ENCODE assay signal across 9 mouse cellular contexts in the genomic region with DNA sequence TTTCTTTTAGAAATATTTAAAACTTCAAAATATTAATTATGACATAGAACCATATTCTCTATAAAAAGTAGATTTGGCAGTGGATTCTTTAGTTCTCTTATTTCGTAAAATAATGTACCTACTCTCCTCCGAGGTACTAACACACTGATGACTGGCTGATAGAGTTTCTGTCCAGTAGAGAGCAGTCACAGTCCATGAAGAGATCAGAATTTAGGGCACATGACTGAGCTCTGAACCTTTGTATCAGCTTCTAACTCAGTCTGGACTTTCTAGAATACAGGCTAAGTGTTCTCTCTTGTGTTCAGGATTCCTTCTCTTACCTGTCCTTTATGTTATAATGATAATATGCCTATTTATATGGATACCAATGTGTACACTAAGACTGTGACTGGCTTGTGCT.
DNase-seq lines count a peak whose midpoint lies in the region; ATAC-seq lines count a peak whose summit lies in the region.
"Had no signal": no experiment of that assay in that cellular context is flagged by ENCODE, and none has a peak within 500 bp of the region (broad histone marks: within the 10 kb centered on the region; RNA-seq: fewer than 3 reads in every experiment).

No protein-coding gene starts in this region.

- H3K4me3 ChIP-seq in limb, embryonic 13.5 days = no peak overlapping the region
- H3K4me3 ChIP-seq in limb, embryonic 10.5 days = no peak overlapping the region
- no peak overlapping the region for H3K4me3 ChIP-seq in embryonic facial prominence, embryonic 14.5 days (ENCODE audit: low read depth, low read length)
- H3K4me3 ChIP-seq in midbrain, embryonic 15.5 days = no peak overlapping the region
- H3K4me3 ChIP-seq: neural tube, embryonic 12.5 days had no signal

- 74% methylated on average over 2 of the region's 2 CpGs for WGBS in limb, embryonic 13.5 days
- 82% methylated on average over 2 of the region's 2 CpGs for WGBS in limb, embryonic 10.5 days
- WGBS in embryonic facial prominence, embryonic 14.5 days = 57% methylated on average over 2 of the region's 2 CpGs
- 74% methylated on average over 2 of the region's 2 CpGs for WGBS in midbrain, embryonic 15.5 days

- peak; percentile 64; the same call in 1 of the 2 replicates for ATAC-seq in limb, embryonic 13.5 days (ENCODE audit: low FRiP score, low read depth)
- peak; percentile 72; the same call in 1 of the 2 replicates for ATAC-seq in embryonic facial prominence, embryonic 14.5 days (ENCODE audit: low read depth)
- ATAC-seq in midbrain, embryonic 15.5 days (replicated peaks) = peak; percentile 83; the same call in 1 of the 2 replicates

- no peaks in the 10 kb centered on the region for H3K9me3 ChIP-seq in limb, embryonic 13.5 days
- H3K9me3 ChIP-seq in limb, embryonic 10.5 days (replicated peaks) = no peaks in the 10 kb centered on the region
- no peaks in the 10 kb centered on the region for H3K9me3 ChIP-seq in embryonic facial prominence, embryonic 14.5 days (ENCODE audit: control insufficient read depth, low read length)
- H3K9me3 ChIP-seq in midbrain, embryonic 15.5 days = no peaks in the 10 kb centered on the region
- H3K9me3 ChIP-seq: neural tube, embryonic 12.5 days had no signal

- no peak overlapping the region for H3K4me2 ChIP-seq in limb, embryonic 13.5 days (replicated peaks)
- no peak overlapping the region for H3K4me2 ChIP-seq in embryonic facial prominence, embryonic 14.5 days (ENCODE audit: low read depth, low read length)
- no peak overlapping the region for H3K4me2 ChIP-seq in midbrain, embryonic 15.5 days
- H3K4me2 ChIP-seq: neural tube, embryonic 12.5 days had no signal

- no peaks in the 10 kb centered on the region for H3K27me3 ChIP-seq in limb, embryonic 13.5 days
- no peaks in the 10 kb centered on the region for H3K27me3 ChIP-seq in limb, embryonic 10.5 days (ENCODE audit: low read depth, poor library complexity, severe bottlenecking)
- no peaks in the 10 kb centered on the region for H3K27me3 ChIP-seq in embryonic facial prominence, embryonic 14.5 days (replicated peaks; ENCODE audit: control insufficient read depth, insufficient read depth, low read length)
- no peaks in the 10 kb centered on the region for H3K27me3 ChIP-seq in midbrain, embryonic 15.5 days (replicated peaks)
- H3K27me3 ChIP-seq: neural tube, embryonic 12.5 days had no signal

- no peak overlapping the region for H3K9ac ChIP-seq in limb, embryonic 13.5 days
- no peak overlapping the region for H3K9ac ChIP-seq in embryonic facial prominence, embryonic 14.5 days (ENCODE audit: low read depth, low read length)
- H3K9ac ChIP-seq in midbrain, embryonic 15.5 days = no peak overlapping the region
- H3K9ac ChIP-seq: neural tube, embryonic 12.5 days had no signal

- H3K4me1 ChIP-seq in limb, embryonic 13.5 days = no peaks in the 10 kb centered on the region
- H3K4me1 ChIP-seq in limb, embryonic 10.5 days = no peaks in the 10 kb centered on the region
- H3K4me1 ChIP-seq in embryonic facial prominence, embryonic 14.5 days (ENCODE audit: control insufficient read depth, insufficient read depth, low read length) = no peaks in the 10 kb centered on the region
- no peaks in the 10 kb centered on the region for H3K4me1 ChIP-seq in midbrain, embryonic 15.5 days
- H3K4me1 ChIP-seq: neural tube, embryonic 12.5 days had no signal

- peak; percentile 6 to 23 for DNase-seq in cerebellum, adult 18-20 months
- DNase-seq in cerebellum, adult 11-12 months = no peak
- no peak for DNase-seq in limb, embryonic 10.5 days (ENCODE audit: low spot score)
- DNase-seq in embryonic facial prominence, embryonic 14.5 days (ENCODE audit: low spot score) = peak; percentile 63
- no peak for DNase-seq in thymus, adult 18-20 months
- DNase-seq in adrenal gland, adult 2 months = no peak

- no peaks in the 10 kb centered on the region for H3K36me3 ChIP-seq in limb, embryonic 13.5 days
- no peaks in the 10 kb centered on the region for H3K36me3 ChIP-seq in limb, embryonic 10.5 days
- H3K36me3 ChIP-seq in embryonic facial prominence, embryonic 14.5 days (ENCODE audit: control insufficient read depth, insufficient read depth, low read length) = no peaks in the 10 kb centered on the region
- H3K36me3 ChIP-seq in midbrain, embryonic 15.5 days (replicated peaks) = no peaks in the 10 kb centered on the region
- H3K36me3 ChIP-seq: neural tube, embryonic 12.5 days had no signal

- H3K27ac ChIP-seq in limb, embryonic 13.5 days = no peak overlapping the region
- no peak overlapping the region for H3K27ac ChIP-seq in limb, embryonic 10.5 days
- no peak overlapping the region for H3K27ac ChIP-seq in embryonic facial prominence, embryonic 14.5 days (replicated peaks; ENCODE audit: low read depth, low read length)
- no peak overlapping the region for H3K27ac ChIP-seq in midbrain, embryonic 15.5 days
- H3K27ac ChIP-seq: neural tube, embryonic 12.5 days had no signal

Comparison
In these comparisons a context has a peak if more than half of its experiments do, and no peak if none do; other contexts are left out.
1. DNase-seq: peak in cerebellum, adult 18-20 months (2 of 2) and embryonic facial prominence, embryonic 14.5 days (single experiment); none in cerebellum, adult 11-12 months (single experiment), limb, embryonic 10.5 days (single experiment), thymus, adult 18-20 months (0 of 2) and adrenal gland, adult 2 months (single experiment).
2. Peak in every context shown above with its lines, with median percentiles within 50 percentile points of each other: ATAC-seq.